Mouse (Mus musculus): ENCODE data around the gene Anxa9.

The Anxa9 gene

GRCm38 (mm10) chr3:95284062-95284461 is 22.9 kb downstream of the Anxa9 start:
- DNase-seq (ENCODE audit: extremely low spot score, low spot score), result no peak

- no peak for DNase-seq (ENCODE audit: extremely low spot score, low spot score)
These were observed 23.4 kb downstream of the Anxa9 start for GRCm38 (mm10) chr3:95283589-95283941.

- DNase-seq (ENCODE audit: extremely low spot score, low spot score), result peak; percentile 84
These were observed 23.9 kb downstream of the Anxa9 start for GRCm38 (mm10) chr3:95282865-95283588.

GRCm38 (mm10) chr3:95282381-95282864 is 24.6 kb downstream of the Anxa9 start:
- no peak for DNase-seq (ENCODE audit: extremely low spot score, low spot score)

GRCm38 (mm10) chr3:95281216-95282126 is 25.5 kb downstream of the Anxa9 start, which contains the start of the genes Mindy1 and Prune1:
Mindy1 (plus strand) TSS chr3:95281345.
Prune1 (minus strand) TSS chr3:95282076.
- peak; percentile 97 for DNase-seq (ENCODE audit: extremely low spot score, low spot score)

- peak; percentile 29 for DNase-seq (ENCODE audit: extremely low spot score, low spot score)
These were observed 26.2 kb downstream of the Anxa9 start for GRCm38 (mm10) chr3:95280747-95281146.

- no peak for DNase-seq (ENCODE audit: extremely low spot score, low spot score)
These were observed 29.8 kb downstream of the Anxa9 start for GRCm38 (mm10) chr3:95277149-95277551.

- DNase-seq (ENCODE audit: extremely low spot score, low spot score), result no peak
These were observed 30.5 kb downstream of the Anxa9 start for GRCm38 (mm10) chr3:95276428-95276934.

GRCm38 (mm10) chr3:95275161-95275560 is 31.8 kb downstream of the Anxa9 start:
- DNase-seq (ENCODE audit: extremely low spot score, low spot score), result no peak

- no peak for DNase-seq (ENCODE audit: extremely low spot score, low spot score)
These were observed 32.5 kb downstream of the Anxa9 start for GRCm38 (mm10) chr3:95274453-95274852.

GRCm38 (mm10) chr3:95273471-95273870 is 33.5 kb downstream of the Anxa9 start:
- DNase-seq (ENCODE audit: extremely low spot score, low spot score), result no peak

GRCm38 (mm10) chr3:95270766-95271364 is 36.1 kb downstream of the Anxa9 start:
- no peak for DNase-seq (ENCODE audit: extremely low spot score, low spot score)

GRCm38 (mm10) chr3:95269789-95270188 is 37.2 kb downstream of the Anxa9 start:
- no peak for DNase-seq (ENCODE audit: extremely low spot score, low spot score)

GRCm38 (mm10) chr3:95267855-95268254 is 39.1 kb downstream of the Anxa9 start:
- DNase-seq (ENCODE audit: extremely low spot score, low spot score), result no peak

- no peak for DNase-seq (ENCODE audit: extremely low spot score, low spot score)
These were observed 40.9 kb downstream of the Anxa9 start for GRCm38 (mm10) chr3:95266052-95266451.

GRCm38 (mm10) chr3:95264724-95265123 is 42.3 kb downstream of the Anxa9 start:
- no peak for DNase-seq (ENCODE audit: extremely low spot score, low spot score)

GRCm38 (mm10) chr3:95263089-95263739 is 43.8 kb downstream of the Anxa9 start:
- peak; percentile 60 for DNase-seq (ENCODE audit: extremely low spot score, low spot score)

- DNase-seq (ENCODE audit: extremely low spot score, low spot score), result no peak
These were observed 45.0 kb downstream of the Anxa9 start for GRCm38 (mm10) chr3:95261975-95262374.

- DNase-seq (ENCODE audit: extremely low spot score, low spot score), result no peak
These were observed 50.0 kb downstream of the Anxa9 start for GRCm38 (mm10) chr3:95256931-95257330.

GRCm38 (mm10) chr3:95250783-95251424 is 56.1 kb downstream of the Anxa9 start, which contains the start of gene Bnipl:
Bnipl (minus strand) TSS chr3:95251193.
- no peak for DNase-seq (ENCODE audit: extremely low spot score, low spot score)

Measured in neural tube, embryonic 10.5 days (tissue).